Mouse (Mus musculus): ENCODE measurements around the gene Rnf213.

GRCm38 (mm10) chr11:119432706-119433105 lies 39.8 kb downstream of the Rnf213 start:
- TF ChIP-seq POLR2A (IDR thresholded peaks at IDR 0.05; ENCODE audit: insufficient read length, low read depth), result no peak
- TF ChIP-seq MYOG (IDR thresholded peaks at IDR 0.05; ENCODE audit: control insufficient read depth in 1 of 3, insufficient read depth in 1 of 3, insufficient read length in 2 of 3, low read depth in 2 of 3), result no peak
- TF ChIP-seq MAX (IDR thresholded peaks at IDR 0.05; ENCODE audit: low read depth), result no peak
